Mouse (Mus musculus) forebrain, embryonic 14.5 days (tissue): ENCODE results near the gene Luc7l3. TPM values are rescaled to one million over a fixed set of nuclear protein-coding genes. Genes with fewer than 3 reads are reported as not detected.
A peak's percentile ranks its signal among the peaks of the same experiment; 100 is the strongest.

Experiments used
- ATAC-seq: fragments of 200-750 bp; cut with Nextera tagmentation; 2 replicates; pipeline ENCODE4 v1.8.0; 2017; ENCODE audit warnings: mild to moderate bottlenecking, moderate library complexity
- DNase-seq: peaks from one replicate; pipeline ENCODE4 v3.0.0-alpha.2; 2015; ENCODE audit warnings: low spot score
- H3K27ac ChIP-seq: fragments of 300-500 bp; sonication (generic); 2 replicates; pipeline ENCODE4 v1.5.1; 2014; ENCODE audit warnings: low read depth, mild to moderate bottlenecking, control low read depth, low read length, moderate library complexity
- H3K27me3 ChIP-seq: fragments of 300-500 bp; sonication (generic); replicated peaks from 2 replicates; pipeline ENCODE4 v1.6.1; 2014; ENCODE audit warnings: low read length, control low read depth, mixed read lengths; ENCODE audit not compliant: control insufficient read depth, insufficient read depth
- H3K36me3 ChIP-seq: fragments of 300-500 bp; sonication (generic); 2 replicates; pipeline ENCODE4 v1.6.1; 2014; ENCODE audit warnings: low read length, control low read depth; ENCODE audit not compliant: control insufficient read depth, insufficient read depth
- H3K4me1 ChIP-seq: fragments of 300-500 bp; sonication (generic); 2 replicates; pipeline ENCODE4 v1.6.1; 2014; ENCODE audit warnings: antibody characterized with exemption, low read length, control low read depth; ENCODE audit not compliant: control insufficient read depth, insufficient read depth
- H3K4me2 ChIP-seq: fragments of 300-500 bp; sonication (generic); 2 replicates; pipeline ENCODE4 v1.6.1; 2014; ENCODE audit warnings: mild to moderate bottlenecking, control low read depth, low read length
- H3K4me3 ChIP-seq: fragments of 300-500 bp; sonication (generic); 2 replicates; pipeline ENCODE4 v1.5.1; 2014; ENCODE audit warnings: low read depth, low read length, control low read depth
- H3K9ac ChIP-seq: fragments of 300-500 bp; sonication (generic); 2 replicates; pipeline ENCODE4 v1.6.1; 2014; ENCODE audit warnings: mild to moderate bottlenecking, low read length, control low read depth, moderate library complexity
- H3K9me3 ChIP-seq: fragments of 300-500 bp; sonication (generic); replicated peaks from 2 replicates; pipeline ENCODE4 v1.6.1; 2016; ENCODE audit warnings: low read length, control low read depth, mixed read lengths; ENCODE audit not compliant: control insufficient read depth
- WGBS: fragments of 180-500 bp; shearing (Covaris S2); extraction: QIAGEN DNeasy Blood & Tissue Kit; methylation state at CpG from one replicate; pipeline ENCODE4 v1.1.7; 2014; 5-methylcytosine and 5-hydroxymethylcytosine counted together
- polyA plus RNA-seq: library from polyadenylated mRNA; unstranded; fragments of >200 nt; fragmentation: Nextera tagmentation; extraction: Ambion mirVana; gene quantifications from 2 replicates; pipeline ENCODE4 v1.2.1, GENCODE M21; 2014

Luc7l3 gene
- polyA plus RNA-seq, 1 experiment from 2014 or later, result 89.6 TPM

DNA sequence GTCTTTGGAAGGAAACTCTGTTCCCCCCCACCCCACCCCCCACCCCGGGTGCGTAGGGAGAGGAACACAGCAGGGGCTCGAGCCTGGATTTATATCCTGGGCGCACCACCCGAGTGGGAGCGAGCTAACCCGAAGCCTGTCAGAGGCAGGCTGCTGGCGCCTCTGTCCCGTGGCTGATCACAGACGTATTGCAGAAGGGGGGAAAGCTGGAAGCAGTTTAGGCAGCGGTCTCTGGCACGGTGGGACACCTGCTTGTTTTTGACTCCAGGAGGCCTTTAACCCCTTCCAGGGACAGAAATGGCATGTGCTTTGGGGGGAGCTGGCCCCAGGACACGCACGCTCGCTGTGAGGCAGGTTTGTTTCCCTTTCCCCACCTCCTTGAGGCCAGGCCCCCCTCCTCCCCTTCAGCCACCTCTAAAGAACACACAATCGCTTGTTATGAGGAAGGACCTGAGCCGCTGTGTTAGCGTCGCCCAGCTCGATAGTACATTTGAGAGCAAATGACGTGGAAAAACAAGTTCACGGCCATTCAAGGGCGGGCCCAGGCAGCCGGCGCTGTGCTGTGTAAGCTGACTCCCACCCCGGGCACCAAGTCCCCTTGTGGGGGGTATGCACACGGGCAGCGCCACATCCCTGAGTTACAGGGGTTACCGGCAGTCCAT, 78.9 kb downstream of the Luc7l3 start:
- H3K27ac ChIP-seq, result peak overlapping the region; percentile 39
- H3K9me3 ChIP-seq, result no peaks in the 10 kb centered on the region
- H3K36me3 ChIP-seq, result no peaks in the 10 kb centered on the region
- DNase-seq, result peak; percentile 39
- no peaks in the 10 kb centered on the region for H3K27me3 ChIP-seq
- ATAC-seq, result peak; percentile 24
- WGBS, result 2% methylated on average over 29 of the region's 29 CpGs
- peak overlapping the region; percentile 17 for H3K4me3 ChIP-seq
- peaks cover 33% of the 10 kb centered on the region for H3K4me1 ChIP-seq
- H3K9ac ChIP-seq, result peak overlapping the region; percentile 54
- peak overlapping the region; percentile 47 for H3K4me2 ChIP-seq

DNA sequence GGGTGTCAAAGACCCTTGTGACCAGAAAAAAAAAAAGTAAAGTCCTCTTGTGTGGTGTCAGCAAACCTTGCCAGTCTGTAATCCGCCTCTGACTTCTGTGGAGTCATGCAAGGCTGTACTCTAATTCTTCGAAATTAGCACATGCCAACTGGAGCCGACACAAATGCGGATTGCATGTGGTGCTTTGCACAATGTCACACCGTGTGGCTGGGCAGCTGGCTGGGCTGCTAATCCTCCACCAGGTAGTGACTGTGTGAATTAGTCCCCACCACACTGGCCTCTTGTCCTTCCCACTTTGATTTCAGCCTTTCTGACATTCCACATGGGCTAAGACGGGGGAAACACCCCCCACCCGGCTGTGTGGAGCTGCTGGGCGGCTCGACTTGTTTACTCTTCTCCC, 82.1 kb downstream of the Luc7l3 start:
- Histone ChIP-seq H3K9me3 (no peaks in the 10 kb centered on the region), H3K4me3 (no peak overlapping the region), H3K4me2 (no peak overlapping the region), H3K9ac (no peak overlapping the region), H3K27ac (no peak overlapping the region; the same call in 1 of the 2 replicates), H3K4me1 (peaks cover 19% of the 10 kb centered on the region), H3K27me3 (no peaks in the 10 kb centered on the region), H3K36me3 (no peaks in the 10 kb centered on the region)
- 20% methylated on average over 9 of the region's 9 CpGs for WGBS
- ATAC-seq (peak; percentile 24; the same call in 1 of the 2 replicates), DNase-seq (peak; percentile 47)

DNA sequence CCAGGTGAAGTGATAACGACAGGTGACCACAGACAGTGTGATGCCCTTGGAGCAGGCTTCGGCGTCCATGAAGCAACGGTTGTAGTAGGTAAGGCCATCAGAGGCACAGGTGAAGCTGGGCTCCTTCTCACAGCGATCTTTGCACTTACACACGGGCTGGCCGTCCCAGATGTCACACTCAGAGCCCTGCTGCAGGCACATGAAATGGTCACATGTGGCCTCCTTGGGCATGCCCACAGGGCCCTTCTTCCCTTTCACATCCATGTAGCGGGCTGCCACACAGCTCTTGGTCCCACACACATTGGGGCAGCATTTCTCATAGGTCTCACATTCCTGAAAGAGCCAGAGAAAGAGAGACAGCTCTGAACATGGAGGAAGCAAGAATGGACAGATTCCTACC, 83.0 kb downstream of the Luc7l3 start:
- DNase-seq (no peak), ATAC-seq (no peak)
- no peak overlapping the region for H3K9ac ChIP-seq
- no peaks in the 10 kb centered on the region for H3K9me3 ChIP-seq
- no peak overlapping the region for H3K27ac ChIP-seq
- 94% methylated on average over 8 of the region's 8 CpGs for WGBS
- H3K4me3 ChIP-seq, result no peak overlapping the region
- H3K4me1 ChIP-seq, result peaks cover 15% of the 10 kb centered on the region
- no peaks in the 10 kb centered on the region for H3K27me3 ChIP-seq
- no peak overlapping the region for H3K4me2 ChIP-seq
- no peaks in the 10 kb centered on the region for H3K36me3 ChIP-seq

Other genes with a start within 250 kb of the Luc7l3 start
- 32.4 and 37.5 TPM in 2 replicates for gene Tob1, start 110.5 kb downstream of the Luc7l3 start, polyA plus RNA-seq
- 3.7 and 4.2 TPM in 2 replicates for gene Wfikkn2, start 76.0 kb downstream of the Luc7l3 start, polyA plus RNA-seq
- gene Gm21885, start 40.1 kb downstream of the Luc7l3 start, polyA plus RNA-seq, result not detected in 2 replicates
- gene Ankrd40, start 6.0 kb upstream of the Luc7l3 start, polyA plus RNA-seq, result 10.2 and 10.3 TPM in 2 replicates
- 0.27 and 1.7 TPM in 2 replicates for gene Abcc3, start 71.0 kb upstream of the Luc7l3 start, polyA plus RNA-seq
- gene Cacna1g, start 152.2 kb upstream of the Luc7l3 start, polyA plus RNA-seq, result 7.0 and 7.1 TPM in 2 replicates
- gene Spata20, start 164.2 kb upstream of the Luc7l3 start, polyA plus RNA-seq, result 0.43 and 0.67 TPM in 2 replicates
- 0.30 and 0.41 TPM in 2 replicates for gene Epn3, start 178.0 kb upstream of the Luc7l3 start, polyA plus RNA-seq
- gene Mycbpap, start 199.8 kb upstream of the Luc7l3 start, polyA plus RNA-seq, result 1.8 and 2.1 TPM in 2 replicates
- 3.9 and 4.1 TPM in 2 replicates for gene Rsad1, start 227.3 kb upstream of the Luc7l3 start, polyA plus RNA-seq
- 0.17 TPM in 2 replicates for gene Chad, start 243.1 kb upstream of the Luc7l3 start, polyA plus RNA-seq